Mouse (Mus musculus): ENCODE results near the gene C2cd4d. TPM values are rescaled to one million over a fixed set of nuclear protein-coding genes. Genes with fewer than 3 reads are reported as not detected.

Gene C2cd4d
- polyA plus RNA-seq, 1 experiment from 2014 or later, result 1.2 TPM

GRCm38 (mm10) chr3:94374636-94375035 lies 12.4 kb downstream of the C2cd4d start:
- Histone ChIP-seq H3K9me3 (ENCODE audit: low read depth, low read length) (no peaks in the 10 kb centered on the region), H3K36me3 (ENCODE audit: insufficient read depth) (no peaks in the 10 kb centered on the region), H3K27ac (ENCODE audit: low read depth) (no peak overlapping the region), H3K4me1 (ENCODE audit: insufficient read depth) (no peaks in the 10 kb centered on the region), H3K9ac (no peak overlapping the region), H3K27me3 (ENCODE audit: insufficient read depth, low read length) (no peaks in the 10 kb centered on the region), H3K4me3 (ENCODE audit: low read depth, low read length) (no peak overlapping the region), H3K4me2 (no peak overlapping the region)
- TF ChIP-seq CTCF (IDR thresholded peaks at IDR 0.05; ENCODE audit: low read depth), result no peak
- no peak for ATAC-seq (ENCODE audit: insufficient read depth)
- DNase-seq, result no peak

- no peak for TF ChIP-seq CTCF (IDR thresholded peaks at IDR 0.05; ENCODE audit: low read depth)
- 63% methylated on average over 2 of the region's 2 CpGs for WGBS
- H3K27ac ChIP-seq (ENCODE audit: low read depth), result no peak overlapping the region
- no peaks in the 10 kb centered on the region for H3K36me3 ChIP-seq (ENCODE audit: insufficient read depth)
- H3K4me2 ChIP-seq, result no peak overlapping the region
- H3K27me3 ChIP-seq (ENCODE audit: insufficient read depth, low read length), result no peaks in the 10 kb centered on the region
- no peak for ATAC-seq (ENCODE audit: insufficient read depth)
- no peaks in the 10 kb centered on the region for H3K9me3 ChIP-seq (ENCODE audit: low read depth, low read length)
- no peak for DNase-seq
- no peak overlapping the region for H3K9ac ChIP-seq
- no peaks in the 10 kb centered on the region for H3K4me1 ChIP-seq (ENCODE audit: insufficient read depth)
- no peak overlapping the region for H3K4me3 ChIP-seq (ENCODE audit: low read depth, low read length)
Measured at GRCm38 (mm10) chr3:94375146-94375545, 12.9 kb downstream of the C2cd4d start.

DNA sequence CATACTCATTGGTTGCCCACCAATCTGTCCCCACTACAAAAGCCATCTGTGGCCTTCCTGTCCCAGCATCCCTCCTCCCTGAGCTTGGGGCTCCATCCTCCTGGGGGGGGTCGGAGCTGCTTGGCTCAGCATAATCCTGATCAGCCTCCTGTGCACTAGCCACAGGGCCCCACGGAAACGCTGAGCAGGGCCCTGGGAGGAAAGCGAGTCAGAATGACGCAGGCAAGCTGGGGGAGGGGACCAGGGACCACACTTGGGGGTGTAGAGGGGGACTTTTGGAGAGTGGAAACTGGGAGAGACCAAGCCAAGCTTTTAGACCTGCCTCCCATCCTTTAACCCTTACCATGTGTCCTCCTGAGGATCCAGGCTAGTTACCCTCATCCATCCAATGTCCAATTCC lies 13.6 kb downstream of the C2cd4d start:
- no peaks in the 10 kb centered on the region for H3K9me3 ChIP-seq (ENCODE audit: low read depth, low read length)
- no peak for TF ChIP-seq CTCF (IDR thresholded peaks at IDR 0.05; ENCODE audit: low read depth)
- no peak overlapping the region for H3K4me3 ChIP-seq (ENCODE audit: low read depth, low read length)
- WGBS, result 53% methylated on average over 5 of the region's 5 CpGs
- no peaks in the 10 kb centered on the region for H3K36me3 ChIP-seq (ENCODE audit: insufficient read depth)
- no peak overlapping the region for H3K4me2 ChIP-seq
- ATAC-seq (ENCODE audit: insufficient read depth), result no peak
- no peaks in the 10 kb centered on the region for H3K27me3 ChIP-seq (ENCODE audit: insufficient read depth, low read length)
- no peaks in the 10 kb centered on the region for H3K4me1 ChIP-seq (ENCODE audit: insufficient read depth)
- H3K27ac ChIP-seq (ENCODE audit: low read depth), result no peak overlapping the region
- no peak overlapping the region for H3K9ac ChIP-seq
- no peak for DNase-seq

DNA sequence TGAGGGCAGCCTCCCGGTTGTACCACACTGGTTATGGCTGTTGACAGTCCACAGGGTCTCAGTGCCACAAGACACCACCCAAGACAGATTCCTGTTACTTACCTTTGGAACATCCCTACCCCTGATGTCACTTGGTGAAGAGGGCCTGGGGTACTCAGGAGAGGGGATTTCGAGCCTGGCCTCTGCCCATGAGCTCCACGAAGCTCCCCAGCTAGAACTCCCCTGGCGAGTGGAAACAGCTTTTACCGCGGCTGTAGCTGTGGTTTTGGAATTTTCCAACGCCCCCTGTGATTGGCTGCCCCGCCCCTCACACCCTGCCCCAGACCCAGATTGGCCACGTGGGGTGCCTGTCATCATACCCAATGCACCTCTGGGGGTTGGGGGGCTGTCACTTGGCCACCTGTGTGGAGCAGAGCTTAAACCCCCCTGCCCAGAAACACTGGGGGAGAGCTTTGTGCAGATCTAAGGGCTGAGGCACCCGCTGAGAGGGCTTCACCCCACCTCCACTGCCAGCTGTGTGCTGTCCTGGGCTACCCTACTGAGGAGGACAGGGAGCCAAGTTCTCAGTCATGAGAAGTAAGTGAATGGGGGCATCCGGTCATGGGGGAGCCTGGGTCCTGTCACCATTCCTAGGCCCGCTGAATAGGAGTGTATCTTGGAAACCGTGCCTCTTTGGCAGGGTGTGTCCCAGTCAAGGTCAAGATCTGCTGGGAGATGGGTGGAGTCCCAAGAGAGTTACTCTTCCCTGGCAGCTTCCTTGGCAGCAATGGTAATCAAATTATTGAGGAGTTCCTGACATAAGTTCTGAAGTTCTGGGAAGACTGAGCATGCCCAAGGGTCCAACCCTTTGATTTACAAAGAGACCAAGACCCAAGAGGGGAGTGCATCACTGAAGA lies 15.0 kb downstream of the C2cd4d start:
- ATAC-seq (ENCODE audit: insufficient read depth) (no peak), DNase-seq (no peak)

DNA sequence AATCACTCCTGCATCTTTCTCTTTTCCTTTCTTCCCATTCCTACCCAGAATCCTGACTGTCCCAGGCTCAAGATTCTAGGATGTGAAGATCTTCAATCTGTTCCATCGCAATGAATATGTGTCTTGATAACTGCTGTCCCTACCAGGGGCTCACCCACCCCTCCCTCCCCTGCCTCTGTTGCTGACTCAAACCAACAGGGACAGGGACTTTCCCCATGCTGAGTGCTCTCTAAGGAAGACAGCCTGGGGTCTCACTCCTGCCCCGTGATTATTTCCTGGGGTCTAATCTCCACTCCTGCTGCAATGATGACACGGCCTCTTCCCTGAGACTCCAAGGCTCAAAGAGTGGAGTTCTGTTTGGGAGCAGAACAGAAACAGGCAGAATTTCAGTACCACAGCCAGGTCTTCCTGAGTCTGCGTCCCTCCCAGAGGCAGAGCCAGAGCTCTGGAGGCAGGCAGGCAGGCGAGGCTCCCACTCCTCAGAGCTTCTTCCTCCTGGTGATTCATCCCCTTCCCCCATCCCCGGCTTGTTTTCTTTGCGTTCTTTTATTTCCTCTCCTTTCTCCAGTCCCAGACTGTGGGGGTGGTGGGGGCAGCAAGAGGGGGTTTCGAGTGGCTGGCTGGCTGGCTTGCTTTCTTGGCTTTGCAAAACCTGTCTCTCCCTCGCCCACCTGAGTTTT lies 17.7 kb downstream of the C2cd4d start:
- Histone ChIP-seq H3K4me1 (ENCODE audit: insufficient read depth) (no peaks in the 10 kb centered on the region), H3K27me3 (ENCODE audit: insufficient read depth, low read length) (no peaks in the 10 kb centered on the region), H3K9ac (no peak overlapping the region), H3K36me3 (ENCODE audit: insufficient read depth) (no peaks in the 10 kb centered on the region), H3K9me3 (ENCODE audit: low read depth, low read length) (no peaks in the 10 kb centered on the region), H3K4me3 (ENCODE audit: low read depth, low read length) (no peak overlapping the region), H3K4me2 (no peak overlapping the region), H3K27ac (ENCODE audit: low read depth) (no peak overlapping the region)
- DNase-seq, result no peak
- ATAC-seq (ENCODE audit: insufficient read depth), result no peak
- no peak for TF ChIP-seq CTCF (IDR thresholded peaks at IDR 0.05; ENCODE audit: low read depth)
- 14% methylated on average over 9 of the region's 9 CpGs for whole genome bisulfite sequencing

More for the DNA sequence above, 15.0 kb downstream of the C2cd4d start:
- Histone ChIP-seq H3K4me3 (ENCODE audit: low read depth, low read length) (no peak overlapping the region), H3K4me1 (ENCODE audit: insufficient read depth) (no peaks in the 10 kb centered on the region), H3K27ac (ENCODE audit: low read depth) (no peak overlapping the region), H3K27me3 (ENCODE audit: insufficient read depth, low read length) (no peaks in the 10 kb centered on the region), H3K4me2 (no peak overlapping the region), H3K9me3 (ENCODE audit: low read depth, low read length) (no peaks in the 10 kb centered on the region), H3K36me3 (ENCODE audit: insufficient read depth) (no peaks in the 10 kb centered on the region), H3K9ac (no peak overlapping the region)
- WGBS, result 10% methylated on average over 13 of the region's 13 CpGs
- no peak for TF ChIP-seq CTCF (IDR thresholded peaks at IDR 0.05; ENCODE audit: low read depth)

GRCm38 (mm10) chr3:94382308-94382707 lies 20.1 kb downstream of the C2cd4d start:
- Histone ChIP-seq H3K4me1 (ENCODE audit: insufficient read depth) (no peaks in the 10 kb centered on the region), H3K4me3 (ENCODE audit: low read depth, low read length) (no peak overlapping the region), H3K27me3 (ENCODE audit: insufficient read depth, low read length) (no peaks in the 10 kb centered on the region), H3K27ac (ENCODE audit: low read depth) (no peak overlapping the region), H3K4me2 (no peak overlapping the region), H3K9ac (no peak overlapping the region), H3K9me3 (ENCODE audit: low read depth, low read length) (no peaks in the 10 kb centered on the region), H3K36me3 (ENCODE audit: insufficient read depth) (no peaks in the 10 kb centered on the region)
- DNase-seq (no peak), ATAC-seq (ENCODE audit: insufficient read depth) (no peak)
- TF ChIP-seq CTCF (IDR thresholded peaks at IDR 0.05; ENCODE audit: low read depth), result no peak
- 71% methylated on average over 5 of the region's 5 CpGs for WGBS

DNA sequence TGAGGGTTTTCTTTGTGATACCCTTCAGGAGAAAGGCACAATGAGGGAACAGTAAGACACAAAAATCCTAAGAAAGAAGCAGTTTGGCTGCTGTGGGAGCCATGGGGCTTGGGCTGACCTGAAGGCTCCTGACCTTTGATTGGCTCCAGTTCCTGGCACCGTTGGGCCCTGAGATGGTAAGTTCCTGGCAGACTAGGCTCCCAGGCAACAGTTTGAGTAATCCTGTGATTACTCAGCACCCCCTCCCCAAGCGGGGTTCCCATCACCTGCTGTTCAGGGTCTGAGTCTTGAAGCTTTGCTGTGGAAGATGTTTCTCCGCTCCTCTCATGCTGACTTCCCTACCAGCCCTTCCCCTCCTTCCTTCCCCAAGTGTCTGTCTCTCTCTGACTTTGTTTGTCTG lies 21.2 kb downstream of the C2cd4d start:
- no peaks in the 10 kb centered on the region for H3K4me1 ChIP-seq (ENCODE audit: insufficient read depth)
- H3K4me3 ChIP-seq (ENCODE audit: low read depth, low read length), result no peak overlapping the region
- WGBS, result 67% methylated on average over 3 of the region's 3 CpGs
- ATAC-seq (ENCODE audit: insufficient read depth) (no peak), DNase-seq (no peak)
- no peak for TF ChIP-seq CTCF (IDR thresholded peaks at IDR 0.05; ENCODE audit: low read depth)
- no peak overlapping the region for H3K9ac ChIP-seq
- no peak overlapping the region for H3K27ac ChIP-seq (ENCODE audit: low read depth)
- no peaks in the 10 kb centered on the region for H3K36me3 ChIP-seq (ENCODE audit: insufficient read depth)
- H3K9me3 ChIP-seq (ENCODE audit: low read depth, low read length), result no peaks in the 10 kb centered on the region
- H3K27me3 ChIP-seq (ENCODE audit: insufficient read depth, low read length), result no peaks in the 10 kb centered on the region
- H3K4me2 ChIP-seq, result no peak overlapping the region

Measured in lung, embryonic 14.5 days (tissue).